Mouse (Mus musculus) stomach, postnatal 0 days (tissue): ENCODE results near the gene Alkbh2.

Source experiments
- CTCF ChIP-seq: IDR thresholded peaks from 2 replicates; pipeline ENCODE4 v1.5.1; 2016; ENCODE audit warnings: antibody characterized with exemption, low read depth, mild to moderate bottlenecking, moderate library complexity
- EP300 ChIP-seq: optimal IDR thresholded peaks from 2 replicates; pipeline ENCODE3; 2016; ENCODE audit warnings: antibody characterized with exemption

DNA sequence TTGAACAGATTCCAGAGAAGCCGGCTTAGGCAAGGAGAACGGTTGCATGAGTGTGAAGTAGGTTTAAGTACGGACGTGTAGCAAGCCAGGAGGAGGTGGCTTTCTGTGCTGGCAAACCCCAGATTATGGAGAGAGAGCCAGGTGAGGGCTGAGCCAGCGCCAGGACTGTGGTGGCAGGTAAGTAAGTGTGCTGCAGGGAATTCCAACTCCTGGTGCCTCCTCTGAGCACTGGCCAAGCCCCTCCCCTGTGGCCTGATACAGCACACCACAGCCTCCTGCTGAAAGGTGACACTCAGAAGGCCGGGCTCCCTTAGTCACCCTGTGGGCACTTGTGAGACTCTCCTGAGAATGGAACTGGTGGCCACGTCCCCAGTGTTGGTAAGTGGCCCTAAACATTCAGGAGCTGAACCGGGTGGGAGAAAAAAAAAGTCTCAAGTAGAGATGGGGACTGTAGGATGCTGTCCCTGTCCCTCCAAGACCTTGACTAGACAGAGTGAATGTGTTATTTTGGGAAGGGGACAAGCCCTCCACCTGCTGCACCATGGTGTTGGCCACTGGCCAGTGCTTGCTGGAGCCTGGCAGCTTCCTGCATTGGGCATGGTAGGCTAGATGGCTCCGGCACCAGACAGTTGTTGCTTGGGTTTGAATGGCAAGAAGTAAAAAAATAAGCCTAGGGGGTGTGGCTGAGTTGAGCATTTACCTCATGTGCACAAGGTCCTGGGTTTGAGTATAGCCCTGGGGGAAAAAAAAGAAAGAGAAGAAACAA lies 27.3 kb upstream of the Alkbh2 start:
- TF ChIP-seq CTCF (no peak), EP300 (no peak)
